Mouse (Mus musculus) lung, adult 2 months (tissue): Measurements from ENCODE around the gene Gimap3.

Experiments
- CTCF ChIP-seq: fragments of 200-500 bp; IDR thresholded peaks from 2 replicates; pipeline ENCODE4 v1.5.1; 2011; ENCODE audit warnings: mild to moderate bottlenecking, low read length, control low read depth; ENCODE audit not compliant: insufficient read depth
- POLR2A ChIP-seq: fragments of 200-500 bp; IDR thresholded peaks from 2 replicates; pipeline ENCODE4 v1.6.1; 2011; ENCODE audit warnings: low read depth, mild to moderate bottlenecking, control low read depth, low read length, borderline replicate concordance; ENCODE audit errors: extremely low read depth

DNA sequence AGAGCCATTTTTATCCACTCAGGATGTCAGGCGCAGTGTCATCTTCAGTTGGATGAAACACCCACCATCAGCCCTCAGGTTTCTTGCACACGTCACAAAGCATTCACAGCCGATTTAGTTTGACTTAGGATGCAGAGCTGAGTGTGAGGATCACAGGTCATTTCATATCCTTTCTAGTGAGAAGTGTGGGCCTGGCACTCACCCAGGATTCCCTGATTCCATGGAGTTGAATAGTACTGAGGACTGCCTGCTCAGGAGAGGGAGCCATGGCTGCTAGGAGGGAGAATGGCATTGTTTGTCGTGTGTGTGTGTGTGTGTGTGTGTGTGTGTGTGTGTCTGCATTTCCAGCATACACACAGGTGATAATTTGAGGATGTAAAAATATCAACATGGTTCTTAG is 50.3 kb downstream of the Gimap3 start:
- no peak for TF ChIP-seq CTCF
- TF ChIP-seq POLR2A = no peak
